Mouse (Mus musculus): Measurements from ENCODE around the gene Tspoap1. TPM values are rescaled to one million over a fixed set of nuclear protein-coding genes. Genes with fewer than 3 reads are reported as not detected.
A peak's percentile ranks its signal among the peaks of the same experiment; 100 is the strongest.

Gene Tspoap1
- polyA plus RNA-seq, 1 experiment from 2014 or later, result 30.5 TPM

- Histone ChIP-seq H3K27ac (no peak overlapping the region), H3K4me2 (replicated peaks) (no peak overlapping the region), H3K36me3 (no peaks in the 10 kb centered on the region), H3K4me3 (no peak overlapping the region), H3K9me3 (replicated peaks) (no peaks in the 10 kb centered on the region), H3K4me1 (peaks cover 27% of the 10 kb centered on the region), H3K9ac (no peak overlapping the region), H3K27me3 (peaks cover 7% of the 10 kb centered on the region; the same call in 1 of the 2 replicates)
- 68% methylated on average over 18 of the region's 18 CpGs for WGBS
- no peak for ATAC-seq (ENCODE audit: low FRiP score)
Measured at GRCm38 (mm10) chr11:87728850-87729592, 31.3 kb upstream of the Tspoap1 start.

- Histone ChIP-seq H3K4me2 (replicated peaks) (no peak overlapping the region), H3K27ac (no peak overlapping the region), H3K27me3 (peaks cover 12% of the 10 kb centered on the region), H3K9ac (no peak overlapping the region), H3K9me3 (replicated peaks) (no peaks in the 10 kb centered on the region), H3K36me3 (no peaks in the 10 kb centered on the region), H3K4me1 (peaks cover 32% of the 10 kb centered on the region), H3K4me3 (no peak overlapping the region)
- 89% methylated on average over 13 of the region's 13 CpGs for WGBS
- ATAC-seq (ENCODE audit: low FRiP score), result no peak
Measured at GRCm38 (mm10) chr11:87729593-87730185, 30.7 kb upstream of the Tspoap1 start.

GRCm38 (mm10) chr11:87730652-87731310 lies 29.6 kb upstream of the Tspoap1 start:
- H3K9ac ChIP-seq, result no peak overlapping the region
- ATAC-seq (ENCODE audit: low FRiP score), result no peak
- no peak overlapping the region for H3K27ac ChIP-seq
- 80% methylated on average over 10 of the region's 10 CpGs for whole genome bisulfite sequencing
- H3K4me2 ChIP-seq (replicated peaks), result no peak overlapping the region
- peaks cover 26% of the 10 kb centered on the region for H3K4me1 ChIP-seq
- H3K4me3 ChIP-seq, result no peak overlapping the region
- no peaks in the 10 kb centered on the region for H3K36me3 ChIP-seq
- no peaks in the 10 kb centered on the region for H3K9me3 ChIP-seq (replicated peaks)
- peaks cover 17% of the 10 kb centered on the region for H3K27me3 ChIP-seq

- Histone ChIP-seq H3K9ac (peak overlapping the region; percentile 44; the same call in 1 of the 2 replicates), H3K27me3 (peaks cover 17% of the 10 kb centered on the region), H3K9me3 (replicated peaks) (no peaks in the 10 kb centered on the region), H3K27ac (no peak overlapping the region; the same call in 1 of the 2 replicates), H3K4me2 (replicated peaks) (peak overlapping the region; percentile 45), H3K4me1 (peaks cover 25% of the 10 kb centered on the region), H3K4me3 (no peak overlapping the region), H3K36me3 (no peaks in the 10 kb centered on the region)
- no peak for ATAC-seq (ENCODE audit: low FRiP score)
- WGBS, result 48% methylated on average over 5 of the region's 5 CpGs
Measured at GRCm38 (mm10) chr11:87734346-87734745, 26.0 kb upstream of the Tspoap1 start.

- H3K9ac ChIP-seq, result no peak overlapping the region
- H3K27me3 ChIP-seq, result peaks cover 17% of the 10 kb centered on the region
- peaks cover 10% of the 10 kb centered on the region for H3K36me3 ChIP-seq
- peaks cover 25% of the 10 kb centered on the region for H3K4me1 ChIP-seq
- H3K4me3 ChIP-seq, result no peak overlapping the region
- H3K27ac ChIP-seq, result no peak overlapping the region
- 83% methylated on average over 6 of the region's 6 CpGs for WGBS
- H3K4me2 ChIP-seq (replicated peaks), result no peak overlapping the region
- no peaks in the 10 kb centered on the region for H3K9me3 ChIP-seq (replicated peaks)
- ATAC-seq (ENCODE audit: low FRiP score), result no peak
Measured at GRCm38 (mm10) chr11:87735691-87736090, 24.6 kb upstream of the Tspoap1 start.

- peak; percentile 55 for ATAC-seq (ENCODE audit: low FRiP score)
- H3K9me3 ChIP-seq (replicated peaks), result no peaks in the 10 kb centered on the region
Measured at GRCm38 (mm10) chr11:87736647-87737134, 23.6 kb upstream of the Tspoap1 start.

GRCm38 (mm10) chr11:87737175-87737740 lies 23.1 kb upstream of the Tspoap1 start, which contains the start of gene Supt4a:
Gene Supt4a, plus strand, starts transcription at chr11:87737552.
- ATAC-seq (ENCODE audit: low FRiP score), result peak; percentile 93
- peak within 1 kb of the TSS; percentile 69 for H3K4me3 ChIP-seq
- H3K4me2 ChIP-seq (replicated peaks), result peak within 1 kb of the TSS; percentile 82
- H3K9me3 ChIP-seq (replicated peaks), result no peaks in the 10 kb centered on the region
- H3K4me1 ChIP-seq, result peaks cover 25% of the 10 kb centered on the region
- H3K27me3 ChIP-seq, result peaks cover 14% of the 10 kb centered on the region
- under 1% methylated on average over 57 of the region's 57 CpGs for WGBS
- H3K36me3 ChIP-seq, result peaks cover 20% of the 10 kb centered on the region
- H3K27ac ChIP-seq, result peak within 1 kb of the TSS; percentile 75
- peak within 1 kb of the TSS; percentile 79 for H3K9ac ChIP-seq

More at GRCm38 (mm10) chr11:87736647-87737134, 23.6 kb upstream of the Tspoap1 start:
- Histone ChIP-seq H3K4me1 (peaks cover 25% of the 10 kb centered on the region), H3K4me2 (replicated peaks) (peak overlapping the region; percentile 82), H3K27ac (peak overlapping the region; percentile 75), H3K4me3 (peak overlapping the region; percentile 69), H3K36me3 (peaks cover 14% of the 10 kb centered on the region), H3K27me3 (peaks cover 17% of the 10 kb centered on the region), H3K9ac (peak overlapping the region; percentile 67)
- 2% methylated on average over 31 of the region's 31 CpGs for WGBS

- ATAC-seq (ENCODE audit: low FRiP score), result no peak
Measured at GRCm38 (mm10) chr11:87743691-87744090, 16.6 kb upstream of the Tspoap1 start.

GRCm38 (mm10) chr11:87744964-87745363 lies 15.4 kb upstream of the Tspoap1 start:
- Histone ChIP-seq H3K9ac (no peak overlapping the region), H3K27ac (no peak overlapping the region), H3K27me3 (no peaks in the 10 kb centered on the region), H3K4me3 (no peak overlapping the region), H3K9me3 (replicated peaks) (no peaks in the 10 kb centered on the region), H3K4me1 (no peaks in the 10 kb centered on the region), H3K4me2 (replicated peaks) (no peak overlapping the region), H3K36me3 (peaks cover 43% of the 10 kb centered on the region)
- no peak for ATAC-seq (ENCODE audit: low FRiP score)
- WGBS, result 83% methylated on average over 4 of the region's 4 CpGs

More at GRCm38 (mm10) chr11:87743691-87744090, 16.6 kb upstream of the Tspoap1 start:
- no peaks in the 10 kb centered on the region for H3K9me3 ChIP-seq (replicated peaks)
- H3K27ac ChIP-seq, result no peak overlapping the region
- no peak overlapping the region for H3K4me3 ChIP-seq
- H3K36me3 ChIP-seq, result peaks cover 48% of the 10 kb centered on the region
- no peak overlapping the region for H3K4me2 ChIP-seq (replicated peaks)
- 91% methylated on average over 3 of the region's 3 CpGs for WGBS
- no peaks in the 10 kb centered on the region for H3K27me3 ChIP-seq
- H3K9ac ChIP-seq, result no peak overlapping the region
- H3K4me1 ChIP-seq, result no peaks in the 10 kb centered on the region

GRCm38 (mm10) chr11:87745632-87746555 lies 14.4 kb upstream of the Tspoap1 start:
- H3K27me3 ChIP-seq, result no peaks in the 10 kb centered on the region
- no peak overlapping the region for H3K4me2 ChIP-seq (replicated peaks)
- H3K36me3 ChIP-seq, result peaks cover 36% of the 10 kb centered on the region
- no peaks in the 10 kb centered on the region for H3K4me1 ChIP-seq
- no peak overlapping the region for H3K27ac ChIP-seq
- no peak overlapping the region for H3K9ac ChIP-seq
- H3K4me3 ChIP-seq, result no peak overlapping the region
- ATAC-seq (ENCODE audit: low FRiP score), result no peak
- H3K9me3 ChIP-seq (replicated peaks), result no peaks in the 10 kb centered on the region
- WGBS, result 84% methylated on average over 9 of the region's 9 CpGs

GRCm38 (mm10) chr11:87747312-87747711 lies 13.0 kb upstream of the Tspoap1 start:
- Histone ChIP-seq H3K4me3 (no peak overlapping the region), H3K27ac (no peak overlapping the region), H3K9me3 (replicated peaks) (no peaks in the 10 kb centered on the region), H3K27me3 (no peaks in the 10 kb centered on the region), H3K9ac (no peak overlapping the region), H3K4me1 (no peaks in the 10 kb centered on the region), H3K36me3 (peaks cover 27% of the 10 kb centered on the region), H3K4me2 (replicated peaks) (no peak overlapping the region)
- ATAC-seq (ENCODE audit: low FRiP score), result no peak
- 88% methylated on average over 5 of the region's 5 CpGs for WGBS

All from hindbrain, embryonic 12.5 days (tissue).